ENCODE assay signal across 8 mouse cellular contexts in the genomic region with DNA sequence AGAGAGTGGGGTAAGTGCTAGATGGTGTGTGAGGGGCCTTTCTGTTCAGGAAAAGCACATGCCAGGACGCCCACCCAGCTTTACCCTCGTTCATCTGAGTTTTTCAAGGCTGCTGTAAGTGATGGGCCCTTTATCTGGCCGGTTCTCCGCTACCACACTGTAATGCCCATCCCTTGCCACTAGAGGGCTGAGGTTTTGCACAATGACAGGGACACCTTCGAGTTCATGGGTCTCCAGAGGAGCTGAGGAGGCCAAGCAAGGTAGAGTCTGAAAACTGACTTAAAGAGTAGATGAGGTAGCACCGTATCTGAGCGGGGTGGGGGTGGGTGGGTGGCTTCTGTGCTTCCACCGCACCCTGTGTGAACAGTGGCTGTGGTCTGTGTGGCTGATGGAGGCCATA. TPM values are rescaled to one million over a fixed set of nuclear protein-coding genes. Genes with fewer than 3 reads are reported as not detected.
A peak's percentile ranks its signal among the peaks of the same experiment; 100 is the strongest.
DNase-seq lines count a peak whose midpoint lies in the region; ATAC-seq lines count a peak whose summit lies in the region.

No protein-coding gene starts in this region.

- H3K9me3 ChIP-seq in liver, embryonic 15.5 days (replicated peaks), result no peaks in the 10 kb centered on the region
- no peaks in the 10 kb centered on the region for H3K9me3 ChIP-seq in neural tube, embryonic 12.5 days

- WGBS in liver, embryonic 15.5 days (ENCODE audit: insufficient replicate concordance), result 13% methylated on average over 8 of the region's 8 CpGs
- WGBS in neural tube, embryonic 12.5 days, result 23% methylated on average over 8 of the region's 8 CpGs

- peak; percentile 33 to 46; a peak in 1 of 4 replicates for ATAC-seq in hematopoietic stem cell, adult 5-6 weeks (replicated peaks in 1 of 2; ENCODE audit: insufficient read depth in 1 of 2, low FRiP score in 2 of 2, low TSS enrichment in 1 of 2, low read depth in 1 of 2, poor library complexity in 2 of 2, severe bottlenecking in 2 of 2)
- ATAC-seq in liver, embryonic 15.5 days (ENCODE audit: insufficient read depth), result peak; percentile 60; the same call in 1 of the 2 replicates
- peak; percentile 37; the same call in 1 of the 2 replicates for ATAC-seq in neural tube, embryonic 12.5 days (ENCODE audit: low FRiP score, low read depth)

- peaks cover 46% of the 10 kb centered on the region for H3K27me3 ChIP-seq in liver, embryonic 15.5 days
- no peaks in the 10 kb centered on the region for H3K27me3 ChIP-seq in neural tube, embryonic 12.5 days (replicated peaks)

- no peaks in the 10 kb centered on the region for H3K36me3 ChIP-seq in liver, embryonic 15.5 days (replicated peaks)
- H3K36me3 ChIP-seq in neural tube, embryonic 12.5 days, result no peaks in the 10 kb centered on the region

- no peak overlapping the region for H3K27ac ChIP-seq in liver, embryonic 15.5 days (replicated peaks)
- H3K27ac ChIP-seq in neural tube, embryonic 12.5 days, result no peak overlapping the region

- H3K9ac ChIP-seq in liver, embryonic 15.5 days, result no peak overlapping the region
- no peak overlapping the region for H3K9ac ChIP-seq in neural tube, embryonic 12.5 days

- peak; percentile 44 to 62 for DNase-seq in left cerebral cortex, postnatal 25 days (ENCODE audit: low spot score in 2 of 2)
- no peak for DNase-seq in left cerebral cortex, adult 11 months (ENCODE audit: low spot score)
- DNase-seq in adrenal gland, adult (ENCODE audit: inconsistent age in 2 of 2, low spot score in 1 of 2), result peak; percentile 46 to 83
- peak; percentile 80 for DNase-seq in embryo, embryonic 10.5 days (ENCODE audit: low spot score)
- peak; percentile 74 for DNase-seq in thymus, postnatal 4 days

- H3K4me3 ChIP-seq in liver, embryonic 15.5 days (replicated peaks), result no peak overlapping the region
- H3K4me3 ChIP-seq in neural tube, embryonic 12.5 days, result no peak overlapping the region

- H3K4me1 ChIP-seq in liver, embryonic 15.5 days (replicated peaks), result peaks cover 20% of the 10 kb centered on the region
- H3K4me1 ChIP-seq in neural tube, embryonic 12.5 days, result no peaks in the 10 kb centered on the region

- intact Hi-C loops in left cerebral cortex, postnatal 25 days (cut with DNase I), result loop anchor here (5.0 kb wide), 3 partner anchors 107 to 168 kb away; no protein-coding TSS in a partner anchor

- no peak overlapping the region for H3K4me2 ChIP-seq in liver, embryonic 15.5 days
- H3K4me2 ChIP-seq in neural tube, embryonic 12.5 days (replicated peaks), result no peak overlapping the region

RNA-seq across cellular contexts. Expression of a gene that starts 27.2 kb away (rescaled TPM):
- 10 to 100 TPM; 75.1 to 81.7 TPM for total RNA-seq in left cerebral cortex, postnatal 25 days (2021)
- total RNA-seq in hematopoietic stem cell, adult 5-6 weeks (2017), result not detected in 2 replicates
- 0.03 TPM in 1 of 2 replicates, not detected in the other for polyA plus RNA-seq in liver, embryonic 15.5 days (2015; fragmentation: Nextera tagmentation; extraction: Ambion mirVana)
- polyA plus RNA-seq in neural tube, embryonic 12.5 days (2016; fragmentation: Nextera tagmentation; extraction: Ambion mirVana), result 4.3 and 4.7 TPM in 2 replicates

Comparison
In these comparisons a context has a peak if more than half of its experiments do, and no peak if none do; other contexts are left out.
1. RNA of a gene that starts 27.2 kb away (total RNA-seq): 75.1 to 81.7 TPM in left cerebral cortex, postnatal 25 days; not detected in hematopoietic stem cell, adult 5-6 weeks; every median in the first group is over 10 times any median in the second.
2. Peak in every context shown above with its lines, with median percentiles within 50 percentile points of each other: ATAC-seq.